7 mouse cellular contexts compared by ENCODE assay signal in the genomic region with DNA sequence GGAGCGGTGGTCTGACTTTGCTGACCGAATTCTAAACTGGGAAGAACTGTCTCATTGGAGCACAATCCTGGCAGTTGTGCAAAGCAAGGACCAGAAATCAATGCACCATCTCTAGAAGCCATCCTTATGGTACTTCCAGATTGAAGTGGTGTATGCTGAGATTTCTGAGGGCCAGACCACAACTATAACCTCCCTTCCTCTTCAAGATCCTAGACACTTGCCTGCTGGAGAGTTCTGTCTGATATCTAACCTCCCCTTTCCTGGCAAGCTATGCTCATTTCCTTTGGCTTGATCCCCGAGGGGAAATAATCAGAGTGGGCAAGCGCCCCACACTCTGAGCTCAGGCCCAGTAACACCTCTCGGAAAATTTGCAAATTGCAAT. TPM values are rescaled to one million over a fixed set of nuclear protein-coding genes. Genes with fewer than 3 reads are reported as not detected.
DNase-seq lines count a peak whose midpoint lies in the region; ATAC-seq and TF ChIP-seq lines count a peak whose summit lies in the region.

No protein-coding gene starts in this region.

- H3K27me3 ChIP-seq in lung, embryonic 15.5 days: peaks cover 35% of the 10 kb centered on the region
- peaks cover 62% of the 10 kb centered on the region for H3K27me3 ChIP-seq in limb, embryonic 14.5 days (ENCODE audit: control insufficient read depth, insufficient read depth, low read length)
- peaks cover 9% of the 10 kb centered on the region; the same call in 1 of the 2 replicates for H3K27me3 ChIP-seq in stomach, embryonic 14.5 days (ENCODE audit: control insufficient read depth, insufficient read depth, low read length)

- peaks cover 78% of the 10 kb centered on the region for H3K4me1 ChIP-seq in lung, embryonic 15.5 days
- peaks cover 7% of the 10 kb centered on the region for H3K4me1 ChIP-seq in embryonic fibroblast, embryonic 13.5 days (ENCODE audit: control insufficient read depth, insufficient read depth, low read length)
- peaks cover 34% of the 10 kb centered on the region for H3K4me1 ChIP-seq in limb, embryonic 14.5 days (ENCODE audit: control insufficient read depth, insufficient read depth, low read length)
- peaks cover 40% of the 10 kb centered on the region for H3K4me1 ChIP-seq in stomach, embryonic 14.5 days (ENCODE audit: control insufficient read depth, insufficient read depth, low read length)

- no peaks in the 10 kb centered on the region for H3K9me3 ChIP-seq in lung, embryonic 15.5 days
- H3K9me3 ChIP-seq in limb, embryonic 14.5 days (ENCODE audit: control insufficient read depth, low read length): no peaks in the 10 kb centered on the region
- H3K9me3 ChIP-seq in stomach, embryonic 14.5 days (ENCODE audit: control insufficient read depth, low read depth, low read length): no peaks in the 10 kb centered on the region

- 7% methylated on average over 5 of the region's 5 CpGs for WGBS in lung, embryonic 15.5 days
- 7% methylated on average over 5 of the region's 5 CpGs for WGBS in limb, embryonic 14.5 days
- WGBS in stomach, embryonic 14.5 days: 10% methylated on average over 5 of the region's 5 CpGs

- no peak for DNase-seq in lung, postnatal 25 days (ENCODE audit: low spot score)
- no peak for DNase-seq in limb, embryonic 14.5 days (ENCODE audit: low spot score)
- no peak for DNase-seq in adrenal gland, adult 2 months
- DNase-seq in right cerebral cortex, postnatal 36 days (ENCODE audit: low spot score in 2 of 2): no peak

- no peak for ATAC-seq in lung, embryonic 15.5 days (ENCODE audit: borderline replicate concordance, extremely low read depth, low FRiP score, low TSS enrichment)
- ATAC-seq in limb, embryonic 14.5 days (ENCODE audit: low FRiP score, low read depth): no peak
- ATAC-seq in stomach, embryonic 14.5 days (ENCODE audit: insufficient number of reproducible peaks, insufficient read depth, low FRiP score, low read depth): no peak

- H3K36me3 ChIP-seq in lung, embryonic 15.5 days: peaks cover 5% of the 10 kb centered on the region
- H3K36me3 ChIP-seq in limb, embryonic 14.5 days (ENCODE audit: control insufficient read depth, insufficient read depth, low read length): peaks cover 5% of the 10 kb centered on the region
- peaks cover 10% of the 10 kb centered on the region for H3K36me3 ChIP-seq in stomach, embryonic 14.5 days (ENCODE audit: control insufficient read depth, insufficient read depth, low read length)

- H3K9ac ChIP-seq in lung, embryonic 15.5 days: peak overlapping the region; percentile 58
- H3K9ac ChIP-seq in limb, embryonic 14.5 days (ENCODE audit: low read depth, low read length, severe bottlenecking): peak overlapping the region; percentile 37
- peak overlapping the region; percentile 39 for H3K9ac ChIP-seq in stomach, embryonic 14.5 days (replicated peaks; ENCODE audit: low read depth, low read length)

- H3K4me3 ChIP-seq in lung, embryonic 15.5 days: peak overlapping the region; percentile 75
- peak overlapping the region; percentile 45 for H3K4me3 ChIP-seq in embryonic fibroblast, embryonic 13.5 days (ENCODE audit: insufficient read depth, low read length)
- H3K4me3 ChIP-seq in limb, embryonic 14.5 days (replicated peaks; ENCODE audit: low read length): peak overlapping the region; percentile 45
- H3K4me3 ChIP-seq in stomach, embryonic 14.5 days (ENCODE audit: low read depth, low read length): peak overlapping the region; percentile 49

- peak overlapping the region; percentile 98 for H3K27ac ChIP-seq in lung, embryonic 15.5 days
- H3K27ac ChIP-seq in embryonic fibroblast, embryonic 13.5 days (ENCODE audit: insufficient read depth, low read length): peak overlapping the region; percentile 91
- H3K27ac ChIP-seq in limb, embryonic 14.5 days (replicated peaks; ENCODE audit: low read depth, low read length): peak overlapping the region; percentile 65
- peak overlapping the region; percentile 95 for H3K27ac ChIP-seq in stomach, embryonic 14.5 days (ENCODE audit: low read length)

- H3K4me2 ChIP-seq in lung, embryonic 15.5 days: peak overlapping the region; percentile 70
- peak overlapping the region; percentile 59 for H3K4me2 ChIP-seq in limb, embryonic 14.5 days (replicated peaks; ENCODE audit: low read depth, low read length, severe bottlenecking)
- H3K4me2 ChIP-seq in stomach, embryonic 14.5 days (replicated peaks; ENCODE audit: low read depth, low read length): peak overlapping the region; percentile 79

- TF ChIP-seq CTCF in embryonic fibroblast, embryonic 13.5 days (IDR thresholded peaks at IDR 0.05; ENCODE audit: borderline replicate concordance, insufficient read depth, low read length): no peak

- TF ChIP-seq POLR2A in embryonic fibroblast, embryonic 13.5 days (IDR thresholded peaks at IDR 0.05; ENCODE audit: low read depth, low read length): no peak
- TF ChIP-seq POLR2A in limb, embryonic 14.5 days (IDR thresholded peaks at IDR 0.05; ENCODE audit: borderline replicate concordance, extremely low read depth, insufficient read depth, insufficient read length): no peak

RNA-seq across cellular contexts. Expression of a gene that starts 1.3 kb away (rescaled TPM):
- 19.8 and 19.9 TPM in 2 replicates for polyA plus RNA-seq in lung, embryonic 15.5 days (2015; fragmentation: Nextera tagmentation; extraction: Ambion mirVana)
- polyA plus RNA-seq in embryonic fibroblast, embryonic 13.5 days (2011; ENCODE audit: insufficient read length, low read depth, missing spikeins): 7.1 and 11.5 TPM in 2 replicates
- polyA plus RNA-seq in limb, embryonic 14.5 days (2012; rRNA removed): 17.4 and 20.6 TPM in 2 replicates
- 19.6 and 20.5 TPM in 2 replicates for polyA plus RNA-seq in limb, embryonic 14.5 days (2014; fragmentation: Nextera tagmentation; extraction: Ambion mirVana)
- 25.6 and 26.0 TPM in 2 replicates for polyA plus RNA-seq in stomach, embryonic 14.5 days (2014; fragmentation: Nextera tagmentation; extraction: Ambion mirVana)
- total RNA-seq in adrenal gland, adult 2 months (2021): 10 to 100 TPM; 19.4 to 39.7 TPM
- polyA plus RNA-seq in adrenal gland, adult 2 months (2012; rRNA removed): 112 and 122 TPM in 2 replicates

RNA-seq across cellular contexts. Expression of a gene that starts 2.1 kb away (rescaled TPM):
- 1.1 and 1.4 TPM in 2 replicates for polyA plus RNA-seq in lung, embryonic 15.5 days (2015; fragmentation: Nextera tagmentation; extraction: Ambion mirVana)
- 3.0 TPM in 2 replicates for polyA plus RNA-seq in embryonic fibroblast, embryonic 13.5 days (2011; ENCODE audit: insufficient read length, low read depth, missing spikeins)
- polyA plus RNA-seq in limb, embryonic 14.5 days (2012; rRNA removed): 1.5 and 2.1 TPM in 2 replicates
- polyA plus RNA-seq in limb, embryonic 14.5 days (2014; fragmentation: Nextera tagmentation; extraction: Ambion mirVana): 0.56 and 0.64 TPM in 2 replicates
- polyA plus RNA-seq in stomach, embryonic 14.5 days (2014; fragmentation: Nextera tagmentation; extraction: Ambion mirVana): 2.1 and 2.2 TPM in 2 replicates
- 1 to 10 TPM; 6.8 TPM for total RNA-seq in adrenal gland, adult 2 months (2021)
- 9.3 and 9.4 TPM in 2 replicates for polyA plus RNA-seq in adrenal gland, adult 2 months (2012; rRNA removed)

RNA-seq across cellular contexts. Expression of a gene that starts 2.8 kb away (rescaled TPM):
- polyA plus RNA-seq in lung, embryonic 15.5 days (2015; fragmentation: Nextera tagmentation; extraction: Ambion mirVana): 0.24 and 0.55 TPM in 2 replicates
- polyA plus RNA-seq in embryonic fibroblast, embryonic 13.5 days (2011; ENCODE audit: insufficient read length, low read depth, missing spikeins): not detected in 2 replicates
- 0.09 and 0.17 TPM in 2 replicates for polyA plus RNA-seq in limb, embryonic 14.5 days (2012; rRNA removed)
- polyA plus RNA-seq in limb, embryonic 14.5 days (2014; fragmentation: Nextera tagmentation; extraction: Ambion mirVana): 0.11 and 0.41 TPM in 2 replicates
- 0.14 and 0.33 TPM in 2 replicates for polyA plus RNA-seq in stomach, embryonic 14.5 days (2014; fragmentation: Nextera tagmentation; extraction: Ambion mirVana)
- under 1 TPM; 0.26 to 0.83 TPM for total RNA-seq in adrenal gland, adult 2 months (2021)
- 0.84 and 1.6 TPM in 2 replicates for polyA plus RNA-seq in adrenal gland, adult 2 months (2012; rRNA removed)

RNA-seq across cellular contexts. Expression of a gene that starts 16.7 kb away (rescaled TPM):
- polyA plus RNA-seq in lung, embryonic 15.5 days (2015; fragmentation: Nextera tagmentation; extraction: Ambion mirVana): 3.5 and 3.6 TPM in 2 replicates
- polyA plus RNA-seq in embryonic fibroblast, embryonic 13.5 days (2011; ENCODE audit: insufficient read length, low read depth, missing spikeins): 5.5 and 6.1 TPM in 2 replicates
- polyA plus RNA-seq in limb, embryonic 14.5 days (2012; rRNA removed): 6.2 and 7.3 TPM in 2 replicates
- 7.1 and 8.0 TPM in 2 replicates for polyA plus RNA-seq in limb, embryonic 14.5 days (2014; fragmentation: Nextera tagmentation; extraction: Ambion mirVana)
- polyA plus RNA-seq in stomach, embryonic 14.5 days (2014; fragmentation: Nextera tagmentation; extraction: Ambion mirVana): 3.6 and 4.5 TPM in 2 replicates
- total RNA-seq in adrenal gland, adult 2 months (2021): 1 to 10 TPM; 6.2 to 7.5 TPM
- 5.5 and 6.0 TPM in 2 replicates for polyA plus RNA-seq in adrenal gland, adult 2 months (2012; rRNA removed)

RNA-seq across cellular contexts. Expression of a gene that starts 52.7 kb away (rescaled TPM):
- 89.6 and 90.6 TPM in 2 replicates for polyA plus RNA-seq in lung, embryonic 15.5 days (2015; fragmentation: Nextera tagmentation; extraction: Ambion mirVana)
- 34.8 and 36.2 TPM in 2 replicates for polyA plus RNA-seq in embryonic fibroblast, embryonic 13.5 days (2011; ENCODE audit: insufficient read length, low read depth, missing spikeins)
- 32.4 and 36.8 TPM in 2 replicates for polyA plus RNA-seq in limb, embryonic 14.5 days (2012; rRNA removed)
- 52.5 and 52.7 TPM in 2 replicates for polyA plus RNA-seq in limb, embryonic 14.5 days (2014; fragmentation: Nextera tagmentation; extraction: Ambion mirVana)
- polyA plus RNA-seq in stomach, embryonic 14.5 days (2014; fragmentation: Nextera tagmentation; extraction: Ambion mirVana): 70.5 and 70.9 TPM in 2 replicates
- total RNA-seq in adrenal gland, adult 2 months (2021): 10 to 100 TPM; 42.9 to 43.0 TPM
- 15.2 and 42.7 TPM in 2 replicates for polyA plus RNA-seq in adrenal gland, adult 2 months (2012; rRNA removed)
